Mouse (Mus musculus): ENCODE measurements around the gene Krt33a.

DNA sequence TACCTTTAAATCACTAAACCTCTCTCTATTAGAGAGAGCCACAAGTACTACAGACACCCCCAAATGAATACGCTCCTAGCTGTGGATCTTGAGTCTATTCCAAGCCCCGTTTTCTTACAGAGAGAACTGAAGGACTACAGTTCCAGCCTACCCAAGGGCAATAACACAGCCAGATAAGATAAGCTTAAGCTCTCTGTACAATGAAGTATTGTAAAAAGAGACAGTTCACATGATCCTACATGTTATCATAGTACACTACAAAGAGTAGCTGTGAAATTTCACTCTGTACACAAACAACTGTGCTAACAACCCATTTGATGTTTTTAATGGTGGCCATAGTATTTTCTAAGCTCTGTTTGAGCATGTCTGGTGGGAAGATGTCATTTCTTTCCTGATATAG, 31.2 kb upstream of the Krt33a start:
- no peak for TF ChIP-seq POLR2A (IDR thresholded peaks at IDR 0.05; ENCODE audit: control insufficient read depth, low read depth, low read length)
- TF ChIP-seq CTCF (IDR thresholded peaks at IDR 0.05; ENCODE audit: control insufficient read depth, insufficient read depth, insufficient replicate concordance, low read depth, low read length): no peak

All from testis, adult 2 months (tissue).